Mouse (Mus musculus) CH12.LX (cell line): Measurements from ENCODE around the gene Gm17455. TPM values are rescaled to one million over a fixed set of nuclear protein-coding genes. Genes with fewer than 3 reads are reported as not detected.

Experiments used
- DNase-seq: peaks from one replicate; pipeline ENCODE4 v3.0.0-alpha.2; 2013; ENCODE audit errors: extremely low read depth
- H3K27ac ChIP-seq: 2 replicates; pipeline ENCODE4 v1.5.1; 2012; ENCODE audit warnings: low read depth, mild to moderate bottlenecking, control low read depth, moderate library complexity; ENCODE audit not compliant: insufficient read depth
- H3K27me3 ChIP-seq: replicated peaks from 2 replicates; pipeline ENCODE3; 2012; ENCODE audit warnings: inconsistent platforms
- H3K36me3 ChIP-seq, 2 experiments: replicated peaks in 1 of 2; 2 replicates each; pipeline versions ENCODE3 to v1.6.1; 2012; ENCODE audit warnings: inconsistent platforms in 1 of 2, low read length in 1 of 2, mild to moderate bottlenecking in 1 of 2, mixed read lengths in 1 of 2, moderate library complexity in 1 of 2; ENCODE audit not compliant: control insufficient read depth in 1 of 2, insufficient read depth in 1 of 2
- H3K4me1 ChIP-seq, 2 experiments: 2 replicates each; pipeline ENCODE4 v1.6.1; 2012; ENCODE audit warnings: inconsistent platforms in 1 of 2, moderate library complexity in 1 of 2; ENCODE audit not compliant: insufficient read depth in 2 of 2, control insufficient read depth in 1 of 2
- H3K4me2 ChIP-seq: 2 replicates; pipeline ENCODE4 v1.6.1; 2012; ENCODE audit warnings: low read depth, mild to moderate bottlenecking, control low read depth; ENCODE audit not compliant: poor library complexity, insufficient read depth, severe bottlenecking
- H3K4me3 ChIP-seq, 3 experiments: fragments of 150-350 bp in 1 of 3; sonication (generic) in 1 of 3; replicated peaks in 1 of 3; 2 replicates each; pipeline versions ENCODE3 to v1.5.1; 2011 to 2012; ENCODE audit warnings: low read depth in 2 of 3, low read length in 2 of 3, mild to moderate bottlenecking in 2 of 3, moderate library complexity in 2 of 3, control low read depth in 1 of 3, improper control_type of control experiment in 1 of 3, inconsistent platforms in 1 of 3, mixed read lengths in 1 of 3; ENCODE audit not compliant: poor library complexity in 1 of 3
- H3K79me2 ChIP-seq: replicated peaks from 2 replicates; pipeline ENCODE4 v1.6.1; 2012; ENCODE audit warnings: mild to moderate bottlenecking, moderate library complexity; ENCODE audit not compliant: control insufficient read depth, poor library complexity, insufficient read depth, severe bottlenecking; ENCODE audit errors: extremely low read depth
- H3K9ac ChIP-seq: 2 replicates; pipeline ENCODE4 v1.6.1; 2012; ENCODE audit warnings: low read depth, mild to moderate bottlenecking, control low read depth, moderate library complexity; ENCODE audit not compliant: insufficient read depth
- H3K9me3 ChIP-seq: replicated peaks from 2 replicates; pipeline ENCODE3; 2012; ENCODE audit warnings: low read length, inconsistent platforms, mixed read lengths
- CHD1 ChIP-seq: IDR thresholded peaks from 2 replicates; pipeline ENCODE4 v1.6.1; 2012; ENCODE audit warnings: low read depth, low read length, improper control_type of control experiment, inconsistent platforms
- CHD2 ChIP-seq: IDR thresholded peaks from 2 replicates; pipeline ENCODE4 v1.6.1; 2011; ENCODE audit warnings: low read length, improper control_type of control experiment
- CTCF ChIP-seq, 2 experiments: IDR thresholded peaks in 1 of 2; conservative IDR thresholded peaks in 1 of 2; 2 replicates each; pipeline ENCODE4 v1.5.1; 2011 to 2012; ENCODE audit warnings: low read depth in 2 of 2, low read length in 2 of 2, improper control_type of control experiment in 1 of 2, inconsistent platforms in 1 of 2, mild to moderate bottlenecking in 1 of 2, moderate library complexity in 1 of 2
- ELF1 ChIP-seq: IDR thresholded peaks from 2 replicates; pipeline ENCODE4 v1.6.1; 2014; ENCODE audit warnings: low read depth, mild to moderate bottlenecking, inconsistent platforms, low read length, improper control_type of control experiment
- ETS1 ChIP-seq: conservative IDR thresholded peaks from 2 replicates; pipeline ENCODE4 v1.6.1; 2012; ENCODE audit warnings: low read depth, mild to moderate bottlenecking, inconsistent platforms, low read length, improper control_type of control experiment, moderate library complexity
- HCFC1 ChIP-seq: IDR thresholded peaks from 2 replicates; pipeline ENCODE4 v1.6.1; 2012; ENCODE audit warnings: low read depth, mild to moderate bottlenecking, inconsistent platforms, low read length, improper control_type of control experiment
- IRF4 ChIP-seq: IDR thresholded peaks from 2 replicates; pipeline ENCODE4 v1.6.1; 2014; ENCODE audit warnings: low read depth, mild to moderate bottlenecking, inconsistent platforms, low read length, improper control_type of control experiment
- MAZ ChIP-seq: IDR thresholded peaks from 2 replicates; pipeline ENCODE4 v1.6.1; 2012; ENCODE audit warnings: low read depth, mild to moderate bottlenecking, inconsistent platforms, low read length, improper control_type of control experiment, moderate library complexity
- MEF2A ChIP-seq: IDR thresholded peaks from 2 replicates; pipeline ENCODE4 v1.6.1; 2014; ENCODE audit warnings: low read depth, mild to moderate bottlenecking, inconsistent platforms, low read length, improper control_type of control experiment, borderline replicate concordance
- MXI1 ChIP-seq: IDR thresholded peaks from 2 replicates; pipeline ENCODE4 v1.6.1; 2011; ENCODE audit warnings: mild to moderate bottlenecking, low read depth, low read length, improper control_type of control experiment
- MYC ChIP-seq: IDR thresholded peaks from 2 replicates; pipeline ENCODE4 v1.6.1; 2011; ENCODE audit warnings: low read depth, mild to moderate bottlenecking, improper control_type of control experiment, low read length
- NELFE ChIP-seq: IDR thresholded peaks from 2 replicates; pipeline ENCODE4 v1.6.1; 2011; ENCODE audit warnings: low read depth, low read length, improper control_type of control experiment
- POLR2AphosphoS2 ChIP-seq: IDR thresholded peaks from 2 replicates; pipeline ENCODE4 v1.6.1; 2011; ENCODE audit warnings: low read depth, low read length, improper control_type of control experiment
- SMC3 ChIP-seq: IDR thresholded peaks from 2 replicates; pipeline ENCODE4 v1.6.1; 2011; ENCODE audit warnings: low read depth, low read length, improper control_type of control experiment
- TBP ChIP-seq: conservative IDR thresholded peaks from 2 replicates; pipeline ENCODE4 v1.6.1; 2011; ENCODE audit warnings: low read depth, low read length, improper control_type of control experiment
- ZC3H11A ChIP-seq: IDR thresholded peaks from 2 replicates; pipeline ENCODE4 v1.6.1; 2012; ENCODE audit warnings: low read depth, mild to moderate bottlenecking, inconsistent platforms, low read length, improper control_type of control experiment
- dilution Hi-C: fragments of 300-500 bp; cut with MboI; formaldehyde crosslinking; loops from 2 replicates; pipeline ENCODE4 v1.14.3; 2020; ENCODE audit warnings: low sequenced_read_pairs; ENCODE audit not compliant: extremely low pct_unique_long_range_greater_than_20kb, extremely low pct_ligation_motif_present
- in situ Hi-C: fragments of 300-500 bp; cut with MboI; formaldehyde crosslinking; loops from 3 replicates; pipeline ENCODE4 v1.14.3; 2019; ENCODE audit warnings: low sequenced_read_pairs, low pct_ligation_motif_present, low pct_unique_long_range_greater_than_20kb, mixed read lengths
- polyA plus RNA-seq: library from polyadenylated mRNA; unstranded; fragments of >175 nt; gene quantifications from 2 replicates; pipeline ENCODE4 v1.2.1, GENCODE M21; 2012; ENCODE audit warnings: low read depth; ENCODE audit not compliant: insufficient read length
- total RNA-seq, 2 experiments: library from RNA; depleted of rRNA; stranded (reverse); fragments of 300-350 nt in 1 of 2; fragments of >200 nt in 1 of 2; gene quantifications; 2 replicates each; pipeline ENCODE4 v1.2.3; 2012 to 2014

Gm17455 gene
- total and polyA plus RNA-seq, 3 experiments: not detected

GRCm38 (mm10) chr10:60350805-60351167 lies 48.7 kb upstream of the Gm17455 start:
- no peak for TF ChIP-seq MYC
- TF ChIP-seq ETS1: no peak
- peak; percentile 78 for TF ChIP-seq CHD2
- no peak for TF ChIP-seq MAZ
- TF ChIP-seq MXI1: no peak
- TF ChIP-seq CHD1: no peak
- 0 out of 2 replicates have a peak, but pooled peaks have one; percentile 27 for TF ChIP-seq ELF1
- TF ChIP-seq SMC3: no peak
- TF ChIP-seq IRF4: peak; percentile 65
- TF ChIP-seq POLR2AphosphoS2: no peak
- TF ChIP-seq HCFC1: peak; percentile 22; the same call in 1 of the 2 replicates
- TF ChIP-seq MEF2A: no peak; the same call in 1 of the 2 replicates
- TF ChIP-seq NELFE: 0 out of 2 replicates have a peak, but pooled peaks have one; percentile 0
- no peaks in the 10 kb centered on the region for H3K9me3 ChIP-seq
- peaks cover 15% of the 10 kb centered on the region for H3K27me3 ChIP-seq
- H3K4me1 ChIP-seq: peaks cover 27 to 57% of the 10 kb centered on the region in 2 experiments
- H3K36me3 ChIP-seq: no peaks in the 10 kb centered on the region
- peak overlapping the region; percentile 85; the same call in 1 of the 2 replicates for H3K4me2 ChIP-seq
- DNase-seq: peak; percentile 85
- H3K27ac ChIP-seq: peak overlapping the region; percentile 19; the same call in 1 of the 2 replicates
- peak overlapping the region; percentile 45 for H3K9ac ChIP-seq
- in situ Hi-C loops (loop anchor here (5.0 kb wide), 1 partner anchor 42 kb away; no protein-coding TSS in a partner anchor), dilution Hi-C loops (no loop called here)
- peak overlapping the region in 2 of 3 experiments; percentile 41 to 78 for H3K4me3 ChIP-seq
- no peaks in the 10 kb centered on the region for H3K79me2 ChIP-seq

- in situ Hi-C loops (loop anchor here (5.0 kb wide), 1 partner anchor 41 kb away; no protein-coding TSS in a partner anchor), dilution Hi-C loops (no loop called here)
- Histone ChIP-seq H3K4me2 (peak overlapping the region; percentile 85; the same call in 1 of the 2 replicates), H3K79me2 (no peaks in the 10 kb centered on the region), H3K4me3 (no peak overlapping the region), H3K4me1 (peaks cover 27 to 55% of the 10 kb centered on the region in 2 experiments), H3K9ac (peak overlapping the region; percentile 25), H3K36me3 (no peaks in the 10 kb centered on the region), H3K9me3 (no peaks in the 10 kb centered on the region), H3K27ac (peak overlapping the region; percentile 19; the same call in 1 of the 2 replicates), H3K27me3 (peaks cover 14% of the 10 kb centered on the region)
- TF ChIP-seq TBP: no peak
- no peak for TF ChIP-seq ZC3H11A
- TF ChIP-seq CTCF (conservative IDR thresholded peaks at IDR 0.05 in 1 of 2, IDR thresholded peaks at IDR 0.05 in 1 of 2; ENCODE audit: low read depth in 2 of 2, low read length in 2 of 2): no peak
- no peak for TF ChIP-seq ETS1
- no peak for TF ChIP-seq HCFC1
- no peak for DNase-seq
Observed at GRCm38 (mm10) chr10:60351248-60351647, 48.3 kb upstream of the Gm17455 start.
